Mouse (Mus musculus) C2C12 (cell line): ENCODE measurements around the gene Elmsan1.

Source experiments
- CTCF ChIP-seq: IDR thresholded peaks from one replicate; pipeline ENCODE4 v1.5.1; 2011; ENCODE audit not compliant: control insufficient read depth, insufficient read depth, insufficient read length
- MAX ChIP-seq: IDR thresholded peaks from one replicate; pipeline ENCODE4 v1.6.1; 2011; ENCODE audit warnings: mild to moderate bottlenecking, control low read depth

DNA sequence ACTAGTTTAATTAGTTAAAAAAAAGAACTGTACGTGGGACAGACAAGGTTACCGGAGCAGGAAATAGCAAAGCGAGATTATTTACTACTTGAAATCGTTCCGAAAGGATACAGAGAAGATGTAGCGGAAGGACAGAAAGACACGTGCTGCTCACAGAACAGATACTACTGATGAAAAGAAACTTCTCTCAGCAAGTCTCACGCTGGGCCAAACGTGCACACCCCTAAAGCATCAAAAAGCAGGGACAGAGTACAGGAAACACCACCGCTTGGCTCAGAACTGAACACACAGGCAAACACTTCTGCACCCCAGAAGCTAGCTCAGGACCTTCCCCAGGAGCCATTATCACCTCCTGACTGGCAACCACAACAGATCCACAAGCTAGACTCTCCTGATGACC, 48.1 kb downstream of the Elmsan1 start:
- TF ChIP-seq CTCF = no peak
- no peak for TF ChIP-seq MAX
